Mouse (Mus musculus): Measurements from ENCODE around the gene Inmt.

DNA sequence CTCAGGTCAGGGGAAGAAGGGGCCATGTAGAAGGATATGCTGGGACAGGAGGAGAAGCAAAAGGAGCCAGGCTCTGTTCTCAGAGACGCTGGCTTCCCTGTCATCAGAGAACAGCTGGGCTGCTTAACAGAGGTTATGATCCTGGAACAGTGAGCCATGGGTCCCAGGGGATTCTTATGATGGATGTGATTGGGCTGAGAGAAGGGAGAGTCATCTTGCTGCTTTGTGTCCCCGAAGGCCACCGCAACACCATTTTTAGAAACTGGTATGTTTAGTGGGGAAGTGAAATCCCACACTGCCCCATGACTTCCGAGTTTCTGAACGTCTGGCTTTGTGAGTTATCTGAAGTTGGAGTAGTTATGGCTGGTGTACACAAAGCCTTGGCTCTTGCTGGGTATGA is 29.6 kb downstream of the Inmt start:
- no peak for TF ChIP-seq CTCF (IDR thresholded peaks at IDR 0.05; ENCODE audit: low read depth)
- TF ChIP-seq EP300 (optimal IDR thresholded peaks at IDR 0.05) = no peak

All from stomach, postnatal 0 days (tissue).